Mouse (Mus musculus) kidney, adult 2 months (tissue): ENCODE results near the gene Dedd2.

ENCODE experiments used
- CTCF ChIP-seq: fragments of 200-500 bp; conservative IDR thresholded peaks from 2 replicates; pipeline ENCODE4 v1.5.1; 2011; ENCODE audit warnings: low read depth, mild to moderate bottlenecking, control low read depth, low read length, moderate library complexity, mixed read lengths; ENCODE audit not compliant: insufficient read depth, insufficient read length
- POLR2A ChIP-seq: fragments of 200-500 bp; IDR thresholded peaks from one replicate; pipeline ENCODE4 v1.6.1; 2011; ENCODE audit warnings: low read depth, low read length, control low read depth

DNA sequence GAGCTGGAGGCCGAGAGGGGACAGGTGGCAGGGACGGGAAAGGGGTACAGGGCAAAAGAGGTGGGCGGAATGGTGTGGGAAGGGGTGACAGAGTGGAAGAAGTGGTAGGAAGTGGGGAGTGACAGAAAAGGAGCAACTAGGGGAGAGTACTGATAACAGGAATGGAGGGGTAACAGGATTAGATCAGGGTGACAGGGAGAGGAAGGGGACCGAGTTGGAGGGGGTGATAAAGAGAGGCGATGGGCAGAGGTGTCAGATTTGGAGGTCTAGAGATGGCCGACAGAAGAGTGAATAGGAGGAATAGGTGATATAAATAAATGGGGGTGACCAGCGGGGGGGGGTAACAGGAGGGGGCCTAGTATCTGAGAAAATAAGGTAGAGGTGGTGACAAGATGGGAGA lies 48.2 kb upstream of the Dedd2 start:
- TF ChIP-seq CTCF (no peak), POLR2A (no peak)
